Mouse (Mus musculus): ENCODE measurements around the gene Mov10l1.

DNA sequence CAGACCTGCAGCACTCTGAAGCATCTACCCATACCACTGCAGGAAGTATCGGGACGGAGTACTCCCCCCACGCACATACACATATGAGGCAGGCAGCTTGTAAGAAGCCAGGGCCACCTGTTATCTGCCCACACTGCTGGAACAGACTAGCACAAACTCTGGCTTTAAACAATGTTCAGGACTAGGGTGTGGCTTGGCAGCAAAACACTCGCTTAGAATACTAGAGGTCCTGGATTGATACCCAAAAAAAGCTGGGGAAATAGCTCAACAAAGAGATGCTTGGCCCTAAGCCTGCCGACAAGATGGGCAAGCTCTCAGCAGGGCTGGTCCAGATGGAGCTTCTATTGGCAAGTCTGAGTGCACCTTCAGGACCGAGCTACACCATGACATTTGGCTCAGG lies 80.8 kb downstream of the Mov10l1 start:
- TF ChIP-seq GATA1 (IDR thresholded peaks at IDR 0.05; ENCODE audit: low read length), result no peak
- TF ChIP-seq TAL1 (IDR thresholded peaks at IDR 0.05; ENCODE audit: low read length), result no peak

Data from erythroblast, embryonic 14.5 days (primary cell).